Comparison of ENCODE assay signal across 8 mouse cellular contexts in genomic region chr10:42307980-42308686, GRCm38 (mm10). TPM values are rescaled to one million over a fixed set of nuclear protein-coding genes. Genes with fewer than 3 reads are reported as not detected.
A peak's percentile ranks its signal among the peaks of the same experiment; 100 is the strongest.
DNase-seq lines count a peak whose midpoint lies in the region; ATAC-seq lines count a peak whose summit lies in the region.

No protein-coding gene starts in this region.

- H3K27me3 ChIP-seq in intestine, embryonic 14.5 days (replicated peaks; ENCODE audit: control insufficient read depth, insufficient read depth, low read length), result no peaks in the 10 kb centered on the region

- peak overlapping the region; percentile 45 for H3K4me2 ChIP-seq in intestine, embryonic 14.5 days (ENCODE audit: low read length)

- no peaks in the 10 kb centered on the region for H3K4me1 ChIP-seq in intestine, embryonic 14.5 days (replicated peaks; ENCODE audit: control insufficient read depth, insufficient read depth, low read length)

- peak; percentile 42; the same call in 1 of the 2 replicates for ATAC-seq in intestine, embryonic 14.5 days (replicated peaks; ENCODE audit: low FRiP score, low TSS enrichment, low read depth)
- ATAC-seq in megakaryocyte-erythroid progenitor cell, adult 5-6 weeks (replicated peaks; ENCODE audit: low FRiP score, low TSS enrichment, poor library complexity, severe bottlenecking), result peak; percentile 62; the same call in 1 of the 2 replicates
- ATAC-seq in erythroid progenitor cell, adult 5-6 weeks (replicated peaks; ENCODE audit: low FRiP score, poor library complexity, severe bottlenecking), result no peak

- H3K36me3 ChIP-seq in intestine, embryonic 14.5 days (ENCODE audit: control insufficient read depth, insufficient read depth, low read length), result no peaks in the 10 kb centered on the region

- WGBS in intestine, embryonic 14.5 days, result 10% methylated on average over 20 of the region's 20 CpGs

- H3K9ac ChIP-seq in intestine, embryonic 14.5 days (ENCODE audit: low read length), result no peak overlapping the region

- intact Hi-C loops in left cerebral cortex, postnatal 14 days (cut with DNase I), result loop anchor here (1.0 to 10.0 kb wide), 3 partner anchors 329 to 627 kb away; no protein-coding TSS in a partner anchor

- H3K9me3 ChIP-seq in intestine, embryonic 14.5 days (ENCODE audit: control insufficient read depth, low read length), result no peaks in the 10 kb centered on the region

- H3K4me3 ChIP-seq in intestine, embryonic 14.5 days (ENCODE audit: low read depth, low read length), result no peak overlapping the region

- DNase-seq in adrenal gland, adult 18-20 months (ENCODE audit: low spot score in 2 of 2), result peak; percentile 71 to 73
- DNase-seq in embryo, embryonic 10 days (ENCODE audit: low spot score), result peak; percentile 89
- DNase-seq in gastrocnemius, postnatal 25 days, result peak; percentile 46
- peak; percentile 94 for DNase-seq in intestine, embryonic 14.5 days (ENCODE audit: low spot score)
- peak; percentile 82 to 88 for DNase-seq in left cerebral cortex, postnatal 14 days (ENCODE audit: low spot score in 2 of 2)
- peak; percentile 48 to 59 for DNase-seq in right cerebral cortex, postnatal 36 days (ENCODE audit: low spot score in 2 of 2)

- no peak overlapping the region for H3K27ac ChIP-seq in intestine, embryonic 14.5 days (ENCODE audit: low read depth)

RNA-seq across cellular contexts. Expression of gene Foxo3, which starts 31.6 kb away (rescaled TPM):
- total RNA-seq in adrenal gland, adult 18-20 months (2021), result 10 to 100 TPM; 48.9 to 63.3 TPM
- 10 to 100 TPM; 21.6 to 22.6 TPM for total RNA-seq in gastrocnemius, postnatal 25 days (2021)
- polyA plus RNA-seq in intestine, embryonic 14.5 days (2014; fragmentation: Nextera tagmentation; extraction: Ambion mirVana), result 9.5 and 9.9 TPM in 2 replicates
- total RNA-seq in left cerebral cortex, postnatal 14 days (2021), result 10 to 100 TPM; 56.1 to 62.1 TPM
- 37.6 and 51.7 TPM in 2 replicates for total RNA-seq in megakaryocyte-erythroid progenitor cell, adult 5-6 weeks (2014; fragmentation: Nextera tagmentation)
- 38.6 and 40.0 TPM in 2 replicates for total RNA-seq in megakaryocyte-erythroid progenitor cell, adult 5-6 weeks (2017)
- 112 and 118 TPM in 2 replicates for total RNA-seq in erythroid progenitor cell, adult 5-6 weeks (2015; ENCODE audit: low replicate concordance)
- total RNA-seq in erythroid progenitor cell, adult 5-6 weeks (2017; ENCODE audit: low replicate concordance), result 181 and 233 TPM in 2 replicates
